Comparison of ENCODE assay signal across 8 mouse cellular contexts in genomic region chr6:56616982-56617613, GRCm38 (mm10). TPM values are rescaled to one million over a fixed set of nuclear protein-coding genes. Genes with fewer than 3 reads are reported as not detected.
A peak's percentile ranks its signal among the peaks of the same experiment; 100 is the strongest.
DNase-seq lines count a peak whose midpoint lies in the region; ATAC-seq lines count a peak whose summit lies in the region.

No protein-coding gene starts in this region.

- WGBS in lung, embryonic 15.5 days = 5% methylated on average over 7 of the region's 7 CpGs
- 8% methylated on average over 7 of the region's 7 CpGs for WGBS in stomach, embryonic 15.5 days

- no peak overlapping the region for H3K4me3 ChIP-seq in lung, embryonic 15.5 days
- H3K4me3 ChIP-seq in stomach, embryonic 15.5 days (replicated peaks) = no peak overlapping the region

- peak overlapping the region; percentile 1 for H3K4me2 ChIP-seq in lung, embryonic 15.5 days
- H3K4me2 ChIP-seq in stomach, embryonic 15.5 days = peak overlapping the region; percentile 16

- peaks cover 25% of the 10 kb centered on the region for H3K4me1 ChIP-seq in lung, embryonic 15.5 days
- no peaks in the 10 kb centered on the region for H3K4me1 ChIP-seq in stomach, embryonic 15.5 days

- H3K9me3 ChIP-seq in lung, embryonic 15.5 days = no peaks in the 10 kb centered on the region
- no peaks in the 10 kb centered on the region for H3K9me3 ChIP-seq in stomach, embryonic 15.5 days

- ATAC-seq in lung, embryonic 15.5 days (ENCODE audit: borderline replicate concordance, extremely low read depth, low FRiP score, low TSS enrichment) = peak; percentile 89
- ATAC-seq in stomach, embryonic 15.5 days (ENCODE audit: insufficient read depth, low FRiP score, low read depth) = peak; percentile 75; the same call in 1 of the 2 replicates

- peak overlapping the region; percentile 79 for H3K27ac ChIP-seq in lung, embryonic 15.5 days
- peak overlapping the region; percentile 75 for H3K27ac ChIP-seq in stomach, embryonic 15.5 days

- H3K27me3 ChIP-seq in lung, embryonic 15.5 days = no peaks in the 10 kb centered on the region
- no peaks in the 10 kb centered on the region for H3K27me3 ChIP-seq in stomach, embryonic 15.5 days (replicated peaks)

- H3K9ac ChIP-seq in lung, embryonic 15.5 days = no peak overlapping the region
- no peak overlapping the region for H3K9ac ChIP-seq in stomach, embryonic 15.5 days

- DNase-seq in right cerebral cortex, postnatal 10 days (ENCODE audit: low spot score in 2 of 2) = peak; percentile 28 to 42
- DNase-seq in right cerebral cortex, adult 2 months (ENCODE audit: low spot score in 2 of 2) = no peak
- peak; percentile 11 for DNase-seq in gastrocnemius, postnatal 25 days
- peak; percentile 51 for DNase-seq in kidney, adult 11 months
- no peak for DNase-seq in testis, postnatal 10 days (ENCODE audit: low spot score)
- DNase-seq in MN1 (ENCODE audit: low spot score) = no peak

- H3K36me3 ChIP-seq in lung, embryonic 15.5 days = no peaks in the 10 kb centered on the region
- H3K36me3 ChIP-seq in stomach, embryonic 15.5 days = no peaks in the 10 kb centered on the region

RNA-seq across cellular contexts. Expression of gene Pde1c, which starts 48.2 kb away (rescaled TPM):
- under 1 TPM; 0.59 to 0.90 TPM for total RNA-seq in gastrocnemius, postnatal 25 days (2021)
- 0.86 and 1.2 TPM in 2 replicates for polyA plus RNA-seq in lung, embryonic 15.5 days (2015; fragmentation: Nextera tagmentation; extraction: Ambion mirVana)
- 2.7 and 2.8 TPM in 2 replicates for polyA plus RNA-seq in stomach, embryonic 15.5 days (2015; fragmentation: Nextera tagmentation; extraction: Ambion mirVana)

Comparison
In these comparisons a context has a peak if more than half of its experiments do, and no peak if none do; other contexts are left out.
1. DNase-seq: peak in right cerebral cortex, postnatal 10 days (2 of 2), gastrocnemius, postnatal 25 days (single experiment) and kidney, adult 11 months (single experiment); none in right cerebral cortex, adult 2 months (0 of 2), testis, postnatal 10 days (single experiment) and MN1 (single experiment).